9 mouse cellular contexts compared by ENCODE assay signal in the genomic region with DNA sequence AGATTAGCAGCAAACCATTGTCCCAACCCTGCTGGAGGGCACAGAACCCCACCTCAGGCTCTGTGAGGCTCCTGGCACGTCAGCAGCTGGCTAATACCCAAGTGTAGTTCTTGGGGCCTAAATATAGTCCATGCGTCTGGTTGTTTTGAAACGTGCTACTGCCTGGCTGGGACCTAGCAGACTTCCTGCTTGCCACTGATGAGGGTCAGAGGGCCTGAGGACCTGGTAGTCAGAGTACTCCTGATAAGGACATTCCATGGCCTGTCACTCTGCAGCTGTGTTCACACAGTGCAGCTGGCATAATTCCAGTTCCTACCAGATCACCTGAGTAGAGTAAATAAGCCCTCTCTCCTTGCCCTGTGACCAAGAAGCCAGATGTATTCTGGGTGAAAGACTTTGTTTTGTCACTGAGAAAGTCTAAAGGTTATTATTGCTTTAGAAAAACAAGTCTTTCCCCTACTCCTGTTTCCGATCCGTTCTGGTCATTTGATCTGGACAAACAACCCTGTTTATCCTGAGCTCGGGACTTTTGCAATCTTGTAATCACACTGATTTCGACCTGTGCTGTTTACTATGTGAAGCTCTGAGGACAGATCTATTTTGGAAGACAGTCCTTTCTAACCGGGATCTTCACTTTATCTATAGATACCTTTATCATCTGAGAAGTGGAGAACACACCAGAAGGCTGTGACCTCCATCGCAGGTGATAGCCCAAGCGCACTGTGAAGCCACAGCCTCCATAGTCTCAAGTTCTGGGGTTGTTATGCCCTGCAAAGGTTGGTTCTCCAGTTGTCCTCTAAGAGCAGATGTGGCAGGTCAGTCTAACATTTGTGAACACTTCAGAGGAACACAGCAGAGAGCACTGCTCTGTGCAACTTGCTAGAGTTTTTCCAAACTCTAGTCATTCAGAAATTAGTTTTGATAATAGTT. TPM values are rescaled to one million over a fixed set of nuclear protein-coding genes. Genes with fewer than 3 reads are reported as not detected.
DNase-seq lines count a peak whose midpoint lies in the region; ATAC-seq lines count a peak whose summit lies in the region.
"Had no signal": no experiment of that assay in that cellular context is flagged by ENCODE, and none has a peak within 500 bp of the region (broad histone marks: within the 10 kb centered on the region; RNA-seq: fewer than 3 reads in every experiment).

No protein-coding gene starts in this region.

- H3K36me3 ChIP-seq in heart, embryonic 11.5 days (ENCODE audit: control insufficient read depth, insufficient read depth, low read length): no peaks in the 10 kb centered on the region
- H3K36me3 ChIP-seq in midbrain, embryonic 16.5 days (ENCODE audit: control insufficient read depth, insufficient read depth, low read length): no peaks in the 10 kb centered on the region

- peak overlapping the region; percentile 95 for H3K27ac ChIP-seq in heart, embryonic 11.5 days (ENCODE audit: low read depth, low read length)
- no peak overlapping the region for H3K27ac ChIP-seq in midbrain, embryonic 16.5 days (ENCODE audit: low read length)

- H3K4me1 ChIP-seq in heart, embryonic 11.5 days (ENCODE audit: control insufficient read depth, insufficient read depth, low read length): peaks cover 34% of the 10 kb centered on the region
- no peaks in the 10 kb centered on the region for H3K4me1 ChIP-seq in midbrain, embryonic 16.5 days (ENCODE audit: control insufficient read depth, insufficient read depth, low read length)

- no peaks in the 10 kb centered on the region for H3K27me3 ChIP-seq in heart, embryonic 11.5 days (ENCODE audit: control insufficient read depth, insufficient read depth, low read length)
- H3K27me3 ChIP-seq in midbrain, embryonic 16.5 days (ENCODE audit: control insufficient read depth, insufficient read depth, low read depth, low read length): no peaks in the 10 kb centered on the region

- peak overlapping the region; percentile 2; the same call in 1 of the 2 replicates for H3K4me2 ChIP-seq in heart, embryonic 11.5 days
- no peak overlapping the region for H3K4me2 ChIP-seq in midbrain, embryonic 16.5 days (ENCODE audit: low read length)

- no peak overlapping the region for H3K9ac ChIP-seq in heart, embryonic 11.5 days (ENCODE audit: low read depth, low read length)
- H3K9ac ChIP-seq in midbrain, embryonic 16.5 days (ENCODE audit: low read depth, low read length): no peak overlapping the region

- WGBS in heart, embryonic 11.5 days (ENCODE audit: insufficient replicate concordance): 25% methylated on average over 10 of the region's 10 CpGs
- 76% methylated on average over 10 of the region's 10 CpGs for WGBS in midbrain, embryonic 16.5 days

- peak; percentile 52 for DNase-seq in ovary, postnatal 36 days (ENCODE audit: low spot score)
- DNase-seq in ovary, postnatal 10 days (ENCODE audit: low spot score): no peak
- peak; percentile 87 to 92 for DNase-seq in kidney, postnatal 25 days
- DNase-seq in lung, postnatal 4 days: peak; percentile 82 to 89
- DNase-seq in cerebellum, postnatal 25 days: no peak

- no peaks in the 10 kb centered on the region for H3K9me3 ChIP-seq in heart, embryonic 11.5 days (replicated peaks; ENCODE audit: control insufficient read depth, low read length)
- H3K9me3 ChIP-seq in midbrain, embryonic 16.5 days (replicated peaks; ENCODE audit: control insufficient read depth, low read length, poor library complexity, severe bottlenecking): no peaks in the 10 kb centered on the region

- H3K4me3 ChIP-seq in heart, embryonic 11.5 days (ENCODE audit: low read depth, low read length): no peak overlapping the region
- no peak overlapping the region for H3K4me3 ChIP-seq in midbrain, embryonic 16.5 days (ENCODE audit: low read depth, low read length)

- ATAC-seq in heart, embryonic 11.5 days (replicated peaks; ENCODE audit: insufficient number of reproducible peaks, low FRiP score, low TSS enrichment): peak; percentile 88
- ATAC-seq in midbrain, embryonic 16.5 days: no peak
- ATAC-seq in cerebellum, adult (ENCODE audit: insufficient number of reproducible peaks, low FRiP score, low TSS enrichment): no peak

RNA-seq across cellular contexts. Expression of gene Zfp422, which starts 6.7 kb away (rescaled TPM):
- 104 and 106 TPM in 2 replicates for polyA plus RNA-seq in heart, embryonic 11.5 days (2014; fragmentation: Nextera tagmentation; extraction: Ambion mirVana)
- polyA plus RNA-seq in midbrain, embryonic 16.5 days (2015; fragmentation: Nextera tagmentation; extraction: Ambion mirVana): 135 and 158 TPM in 2 replicates

RNA-seq across cellular contexts. Expression of gene Depp1, which starts 14.9 kb away (rescaled TPM):
- polyA plus RNA-seq in heart, embryonic 11.5 days (2014; fragmentation: Nextera tagmentation; extraction: Ambion mirVana): 4.1 and 5.9 TPM in 2 replicates
- 8.4 and 10.8 TPM in 2 replicates for polyA plus RNA-seq in midbrain, embryonic 16.5 days (2015; fragmentation: Nextera tagmentation; extraction: Ambion mirVana)

RNA-seq across cellular contexts. Expression of gene Rassf4, which starts 38.2 kb away (rescaled TPM):
- 5.7 and 6.9 TPM in 2 replicates for polyA plus RNA-seq in heart, embryonic 11.5 days (2014; fragmentation: Nextera tagmentation; extraction: Ambion mirVana)
- polyA plus RNA-seq in midbrain, embryonic 16.5 days (2015; fragmentation: Nextera tagmentation; extraction: Ambion mirVana): 8.3 and 8.7 TPM in 2 replicates

RNA-seq across cellular contexts. Expression of gene Olfr215, which starts 51.5 kb away (rescaled TPM):
- not detected in 2 replicates for polyA plus RNA-seq in heart, embryonic 11.5 days (2014; fragmentation: Nextera tagmentation; extraction: Ambion mirVana)
- polyA plus RNA-seq in midbrain, embryonic 16.5 days (2015; fragmentation: Nextera tagmentation; extraction: Ambion mirVana): not detected in 2 replicates
- polyA plus RNA-seq: limb, embryonic 11.5 days had no signal

Comparison
In these comparisons a context has a peak if more than half of its experiments do, and no peak if none do; other contexts are left out.
1. DNase-seq: peak in ovary, postnatal 36 days (single experiment), kidney, postnatal 25 days (2 of 2) and lung, postnatal 4 days (2 of 2); none in ovary, postnatal 10 days (single experiment) and cerebellum, postnatal 25 days (0 of 2).